Mouse (Mus musculus) cerebellum, adult 2 months (tissue): ENCODE data around the gene Ybey.

Experiments used
- CTCF ChIP-seq: fragments of 200-500 bp; IDR thresholded peaks from 2 replicates; pipeline ENCODE4 v1.5.1; 2011; ENCODE audit warnings: low read depth, mild to moderate bottlenecking, control low read depth, low read length, moderate library complexity, borderline replicate concordance; ENCODE audit not compliant: insufficient read depth
- POLR2A ChIP-seq: fragments of 200-500 bp; IDR thresholded peaks from 2 replicates; pipeline ENCODE4 v1.6.1; 2011; ENCODE audit warnings: low read length, control low read depth, borderline replicate concordance; ENCODE audit not compliant: insufficient read depth

- TF ChIP-seq CTCF (no peak), POLR2A (no peak)
Observed at GRCm38 (mm10) chr10:76495501-76495900, 26.6 kb upstream of the Ybey start.
